Mouse (Mus musculus) cerebellum, adult 2 months (tissue): ENCODE results near the gene Mthfr. TPM values are rescaled to one million over a fixed set of nuclear protein-coding genes. Genes with fewer than 3 reads are reported as not detected.

Experiments
- DNase-seq, 2 experiments: peaks; one replicate each; pipeline ENCODE4 v3.0.0; 2021
- H3K27ac ChIP-seq: fragments of 200-500 bp; 2 replicates; pipeline ENCODE4 v1.5.1; 2012; ENCODE audit warnings: low read length, control low read depth, inconsistent platforms; ENCODE audit not compliant: insufficient read depth
- H3K27me3 ChIP-seq: fragments of 200-500 bp; 2 replicates; pipeline ENCODE4 v1.6.1; 2012; ENCODE audit warnings: inconsistent platforms, mild to moderate bottlenecking, low read length, moderate library complexity; ENCODE audit not compliant: control insufficient read depth, insufficient read depth
- H3K4me1 ChIP-seq: fragments of 200-500 bp; 2 replicates; pipeline ENCODE4 v1.6.1; 2011; ENCODE audit warnings: low read length; ENCODE audit not compliant: control insufficient read depth, insufficient read depth
- H3K4me3 ChIP-seq: fragments of 200-500 bp; replicated peaks from 2 replicates; pipeline ENCODE3; 2011; ENCODE audit warnings: mild to moderate bottlenecking, low read depth, low read length, control low read depth; ENCODE audit not compliant: insufficient read depth
- CTCF ChIP-seq: fragments of 200-500 bp; IDR thresholded peaks from 2 replicates; pipeline ENCODE4 v1.5.1; 2011; ENCODE audit warnings: low read depth, mild to moderate bottlenecking, control low read depth, low read length, moderate library complexity, borderline replicate concordance; ENCODE audit not compliant: insufficient read depth
- POLR2A ChIP-seq: fragments of 200-500 bp; IDR thresholded peaks from 2 replicates; pipeline ENCODE4 v1.6.1; 2011; ENCODE audit warnings: low read length, control low read depth, borderline replicate concordance; ENCODE audit not compliant: insufficient read depth
- WGBS: fragments of 180-500 bp; shearing (Covaris S2); methylation state at CpG from one replicate; pipeline ENCODE4 v1.1.7; 2018; 5-methylcytosine and 5-hydroxymethylcytosine counted together
- polyA plus RNA-seq: library from polyadenylated mRNA; depleted of rRNA; stranded (reverse); fragments of >200 nt; gene quantifications from 2 replicates; pipeline ENCODE4 v1.2.3, GENCODE M21; 2012

Gene Mthfr
- polyA plus RNA-seq, 1 experiment: 27.2 TPM

GRCm38 (mm10) chr4:148009641-148010040, 29.2 kb upstream of the Mthfr start:
- DNase-seq: no peak
- no peaks in the 10 kb centered on the region for H3K27me3 ChIP-seq
- no peaks in the 10 kb centered on the region for H3K4me1 ChIP-seq
- no peak overlapping the region for H3K4me3 ChIP-seq
- WGBS: 94% methylated on average over 2 of the region's 2 CpGs
- H3K27ac ChIP-seq: no peak overlapping the region
- no peak for TF ChIP-seq POLR2A
- no peak for TF ChIP-seq CTCF

DNA sequence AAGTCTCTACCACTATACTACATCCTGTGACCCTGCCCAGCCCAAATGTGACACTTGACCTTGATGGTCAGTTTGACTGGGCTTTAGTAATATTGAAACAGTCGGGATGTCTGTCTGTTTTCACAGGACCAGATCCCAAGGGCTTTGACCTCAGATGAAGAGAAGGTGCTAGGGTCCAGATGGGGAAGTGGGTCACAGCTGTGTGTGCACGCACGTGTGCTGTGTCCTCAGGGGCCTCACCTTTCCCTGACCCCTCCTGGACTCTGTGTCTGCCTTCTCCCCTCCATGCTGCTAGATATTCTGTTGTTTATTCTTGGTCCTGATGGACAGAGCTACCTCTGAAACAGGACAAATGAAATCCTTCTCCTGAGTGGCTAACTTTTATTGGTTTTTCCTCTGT, 27.5 kb upstream of the Mthfr start:
- TF ChIP-seq POLR2A: no peak
- TF ChIP-seq CTCF: no peak
- H3K27me3 ChIP-seq: no peaks in the 10 kb centered on the region
- H3K27ac ChIP-seq: no peak overlapping the region
- no peaks in the 10 kb centered on the region for H3K4me1 ChIP-seq
- no peak for DNase-seq
- H3K4me3 ChIP-seq: no peak overlapping the region
- WGBS: 73% methylated on average over 3 of the region's 3 CpGs

- WGBS: 90% methylated on average over 4 of the region's 4 CpGs
- Histone ChIP-seq H3K4me3 (no peak overlapping the region), H3K4me1 (no peaks in the 10 kb centered on the region), H3K27ac (no peak overlapping the region), H3K27me3 (no peaks in the 10 kb centered on the region)
- TF ChIP-seq POLR2A (no peak), CTCF (no peak)
- no peak for DNase-seq
Measured at GRCm38 (mm10) chr4:148012216-148012615, 26.7 kb upstream of the Mthfr start.

DNA sequence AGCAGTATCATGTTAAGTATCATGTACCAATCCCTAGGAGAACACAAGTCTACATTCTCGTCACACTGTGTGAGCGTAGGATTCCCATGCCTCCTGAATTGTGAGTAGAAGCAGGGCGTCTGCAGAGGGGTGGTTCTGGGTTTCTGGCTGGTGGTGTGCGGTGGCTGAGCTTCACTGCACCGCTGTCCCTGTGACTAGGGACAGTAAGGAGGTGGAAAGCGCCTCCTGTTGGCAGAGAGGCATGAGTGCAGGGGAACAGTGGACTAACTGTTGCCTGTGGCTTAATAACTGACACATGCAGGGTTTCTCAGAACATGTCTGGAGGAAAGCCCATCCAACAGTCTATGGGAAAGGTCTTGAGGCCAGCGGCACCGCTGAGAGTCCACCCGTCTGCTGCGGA, 23.5 kb upstream of the Mthfr start:
- H3K4me3 ChIP-seq: no peak overlapping the region
- H3K4me1 ChIP-seq: no peaks in the 10 kb centered on the region
- no peak for DNase-seq
- WGBS: 80% methylated on average over 10 of the region's 10 CpGs
- no peaks in the 10 kb centered on the region for H3K27me3 ChIP-seq
- TF ChIP-seq POLR2A (no peak), CTCF (peak; percentile 49)
- no peak overlapping the region for H3K27ac ChIP-seq

DNA sequence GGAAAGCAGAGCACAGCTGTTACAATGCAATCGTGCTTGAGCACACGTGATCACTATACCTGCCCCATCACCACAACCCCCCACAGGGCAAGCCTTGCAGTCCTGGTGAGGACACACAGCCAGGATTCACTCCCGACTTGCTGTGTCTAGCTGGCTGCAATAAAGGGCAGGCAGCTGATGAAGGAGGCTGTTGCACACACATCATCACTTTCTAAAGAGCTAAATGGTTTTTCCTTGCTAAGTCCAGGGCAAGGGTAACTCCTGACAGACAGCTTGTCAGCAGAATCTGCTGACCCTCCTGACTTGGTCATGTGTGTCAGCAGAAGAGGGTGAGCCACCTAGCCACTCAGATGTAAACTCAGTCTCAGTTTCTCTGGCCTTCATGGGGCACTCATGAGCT, 21.9 kb upstream of the Mthfr start:
- Histone ChIP-seq H3K4me3 (no peak overlapping the region), H3K27me3 (no peaks in the 10 kb centered on the region), H3K27ac (no peak overlapping the region), H3K4me1 (no peaks in the 10 kb centered on the region)
- no peak for TF ChIP-seq POLR2A
- WGBS: 69% methylated on average over 3 of the region's 3 CpGs
- no peak for DNase-seq

GRCm38 (mm10) chr4:148018410-148018809, 20.5 kb upstream of the Mthfr start:
- no peak for DNase-seq
- no peak overlapping the region for H3K27ac ChIP-seq
- 5% methylated on average over 2 of the region's 2 CpGs for WGBS
- H3K4me3 ChIP-seq: no peak overlapping the region
- H3K4me1 ChIP-seq: no peaks in the 10 kb centered on the region
- TF ChIP-seq POLR2A: no peak
- H3K27me3 ChIP-seq: no peaks in the 10 kb centered on the region

GRCm38 (mm10) chr4:148024003-148024402, 14.9 kb upstream of the Mthfr start:
- Histone ChIP-seq H3K4me3 (no peak overlapping the region), H3K4me1 (no peaks in the 10 kb centered on the region), H3K27me3 (no peaks in the 10 kb centered on the region), H3K27ac (no peak overlapping the region)
- no peak for DNase-seq
- WGBS: 88% methylated on average over 3 of the region's 3 CpGs
- TF ChIP-seq POLR2A (no peak), CTCF (no peak)

DNA sequence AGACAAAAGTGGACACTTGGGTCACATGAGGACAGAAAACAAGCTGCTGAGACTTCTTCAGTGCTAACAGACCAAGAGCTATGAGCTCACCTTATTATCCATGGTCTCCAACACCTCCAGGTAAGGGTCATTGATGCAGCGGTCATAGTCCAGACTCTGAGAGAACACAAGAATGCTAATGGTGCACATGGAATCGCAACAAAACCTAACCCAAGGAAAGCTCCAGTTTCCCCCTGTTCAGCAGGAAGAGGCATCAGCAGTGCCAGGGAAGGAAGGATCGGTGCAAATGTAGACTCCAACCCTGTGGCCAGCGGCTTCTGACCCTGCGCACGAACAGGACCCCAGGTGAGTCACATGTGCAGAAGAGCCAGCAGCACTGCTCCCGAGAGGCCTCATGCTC, 9.6 kb upstream of the Mthfr start:
- WGBS: 91% methylated on average over 7 of the region's 7 CpGs
- H3K4me3 ChIP-seq: no peak overlapping the region
- TF ChIP-seq CTCF (no peak), POLR2A (no peak)
- DNase-seq: no peak
- no peak overlapping the region for H3K27ac ChIP-seq
- H3K27me3 ChIP-seq: no peaks in the 10 kb centered on the region
- no peaks in the 10 kb centered on the region; the same call in 1 of the 2 replicates for H3K4me1 ChIP-seq
